Mouse (Mus musculus) forebrain, postnatal 0 days (tissue): ENCODE data around the gene Nsun7. TPM values are rescaled to one million over a fixed set of nuclear protein-coding genes. Genes with fewer than 3 reads are reported as not detected.
"Not testable (repeated sequence)": the region's sequence is repeated elsewhere in the genome, so short reads cannot be mapped to it uniquely, and the experiment has no call there.

Experiments used
- ATAC-seq: fragments of 200-750 bp; cut with Nextera tagmentation; 2 replicates; pipeline ENCODE4 v1.8.0; 2017; ENCODE audit warnings: mild to moderate bottlenecking, moderate library complexity
- DNase-seq: peaks from one replicate; pipeline ENCODE4 v3.0.0-alpha.2; 2015
- H3K27ac ChIP-seq: fragments of 300-500 bp; sonication (generic); 2 replicates; pipeline ENCODE4 v1.5.1; 2014; ENCODE audit warnings: low read depth, mild to moderate bottlenecking, antibody characterized with exemption, low read length, moderate library complexity, mixed read lengths
- H3K27me3 ChIP-seq: fragments of 300-500 bp; sonication (generic); 2 replicates; pipeline ENCODE4 v1.6.1; 2014; ENCODE audit warnings: mild to moderate bottlenecking, low read length, mixed read lengths; ENCODE audit not compliant: insufficient read depth
- H3K36me3 ChIP-seq: fragments of 300-500 bp; sonication (generic); 2 replicates; pipeline ENCODE4 v1.6.1; 2014; ENCODE audit warnings: mild to moderate bottlenecking, moderate library complexity; ENCODE audit not compliant: insufficient read depth
- H3K4me1 ChIP-seq: fragments of 300-500 bp; sonication (generic); 2 replicates; pipeline ENCODE4 v1.6.1; 2014; ENCODE audit warnings: antibody characterized with exemption; ENCODE audit not compliant: insufficient read depth
- H3K4me2 ChIP-seq: fragments of 300-500 bp; sonication (generic); 2 replicates; pipeline ENCODE4 v1.6.1; 2014; ENCODE audit warnings: low read depth, mild to moderate bottlenecking, moderate library complexity
- H3K4me3 ChIP-seq: fragments of 300-500 bp; sonication (generic); 2 replicates; pipeline ENCODE4 v1.5.1; 2014; ENCODE audit warnings: low read depth, low read length, mixed read lengths
- H3K9ac ChIP-seq: fragments of 300-500 bp; sonication (generic); 2 replicates; pipeline ENCODE4 v1.6.1; 2014; ENCODE audit warnings: mild to moderate bottlenecking
- H3K9me3 ChIP-seq: fragments of 300-500 bp; sonication (generic); 2 replicates; pipeline ENCODE4 v1.6.1; 2016; ENCODE audit warnings: low read length
- CTCF ChIP-seq: sonication (generic); IDR thresholded peaks from 2 replicates; pipeline ENCODE4 v1.5.1; 2016; ENCODE audit warnings: antibody characterized with exemption, control low read depth, low read depth
- WGBS: fragments of 180-500 bp; shearing (Covaris S2); extraction: QIAGEN DNeasy Blood & Tissue Kit; methylation state at CpG from one replicate; pipeline ENCODE4 v1.1.7; 2014; 5-methylcytosine and 5-hydroxymethylcytosine counted together
- polyA plus RNA-seq: library from polyadenylated mRNA; unstranded; fragments of >200 nt; fragmentation: Nextera tagmentation; extraction: Ambion mirVana; gene quantifications from 2 replicates; pipeline ENCODE4 v1.2.1, GENCODE M21; 2015
- total RNA-seq: library from RNA; depleted of rRNA; stranded (reverse); fragments of >200 nt; gene quantifications from 2 replicates; pipeline ENCODE4 v1.2.3, GENCODE M21; 2014

The Nsun7 gene
- total and polyA plus RNA-seq, 2 experiments from 2014 or later: 3.1 to 5.2 TPM

GRCm38 (mm10) chr5:66253219-66253618 is 6.5 kb upstream of the Nsun7 start:
- no peaks in the 10 kb centered on the region for H3K9me3 ChIP-seq
- WGBS: 57% methylated on average over 5 of the region's 5 CpGs
- DNase-seq (peak; percentile 49), ATAC-seq (no peak)
- peak; percentile 46 for TF ChIP-seq CTCF
- H3K4me1 ChIP-seq: no peaks in the 10 kb centered on the region
- no peak overlapping the region for H3K4me3 ChIP-seq
- H3K27ac ChIP-seq: no peak overlapping the region
- no peaks in the 10 kb centered on the region for H3K27me3 ChIP-seq
- no peak overlapping the region for H3K4me2 ChIP-seq
- no peaks in the 10 kb centered on the region for H3K36me3 ChIP-seq
- H3K9ac ChIP-seq: no peak overlapping the region

GRCm38 (mm10) chr5:66255044-66255443 is 4.7 kb upstream of the Nsun7 start:
- no peak overlapping the region for H3K4me3 ChIP-seq
- no peak overlapping the region for H3K4me2 ChIP-seq
- no peaks in the 10 kb centered on the region for H3K9me3 ChIP-seq
- no peak overlapping the region for H3K27ac ChIP-seq
- no peak for TF ChIP-seq CTCF
- ATAC-seq (no peak), DNase-seq (no peak)
- WGBS: 88% methylated on average over 10 of the region's 10 CpGs
- no peaks in the 10 kb centered on the region for H3K4me1 ChIP-seq
- no peaks in the 10 kb centered on the region for H3K36me3 ChIP-seq
- no peaks in the 10 kb centered on the region for H3K27me3 ChIP-seq
- no peak overlapping the region for H3K9ac ChIP-seq

- no peak for TF ChIP-seq CTCF
- ATAC-seq: no peak
- 57% methylated on average over 2 of the region's 2 CpGs for WGBS
Measured at GRCm38 (mm10) chr5:66259000-66259399, 697 bp upstream of the Nsun7 start.

GRCm38 (mm10) chr5:66259431-66259755 is 304 bp upstream of the Nsun7 start:
- not testable (repeated sequence) for DNase-seq, H3K27me3 ChIP-seq, H3K36me3 ChIP-seq, H3K4me1 ChIP-seq, H3K9me3 ChIP-seq
- Histone ChIP-seq H3K27ac (peak overlapping the region; percentile 69; the same call in 1 of the 2 replicates), H3K4me2 (peak overlapping the region; percentile 77), H3K9ac (peak overlapping the region; percentile 74), H3K4me3 (peak overlapping the region; percentile 60)
- 2% methylated on average over 5 of the region's 5 CpGs for WGBS
- ATAC-seq: peak; percentile 59; the same call in 1 of the 2 replicates

More at GRCm38 (mm10) chr5:66259000-66259399, 697 bp upstream of the Nsun7 start:
- Histone ChIP-seq H3K4me2 (no peak overlapping the region), H3K9ac (no peak overlapping the region), H3K4me1 (no peaks in the 10 kb centered on the region), H3K27me3 (no peaks in the 10 kb centered on the region), H3K4me3 (no peak overlapping the region), H3K27ac (no peak overlapping the region), H3K9me3 (no peaks in the 10 kb centered on the region), H3K36me3 (no peaks in the 10 kb centered on the region)
- DNase-seq: no peak

GRCm38 (mm10) chr5:66262475-66262874 is 2.8 kb downstream of the Nsun7 start:
- no peak overlapping the region for H3K4me2 ChIP-seq
- 89% methylated on average over 2 of the region's 2 CpGs for WGBS
- H3K36me3 ChIP-seq: no peaks in the 10 kb centered on the region
- no peak for ATAC-seq
- DNase-seq: no peak
- H3K27ac ChIP-seq: no peak overlapping the region
- no peaks in the 10 kb centered on the region for H3K9me3 ChIP-seq
- H3K4me1 ChIP-seq: no peaks in the 10 kb centered on the region
- H3K9ac ChIP-seq: no peak overlapping the region
- H3K4me3 ChIP-seq: no peak overlapping the region
- TF ChIP-seq CTCF: no peak
- no peaks in the 10 kb centered on the region for H3K27me3 ChIP-seq

- H3K9ac ChIP-seq: no peak overlapping the region
- no peaks in the 10 kb centered on the region for H3K4me1 ChIP-seq
- 31% methylated on average over 4 of the region's 4 CpGs for WGBS
- no peaks in the 10 kb centered on the region for H3K9me3 ChIP-seq
- ATAC-seq: no peak
- no peaks in the 10 kb centered on the region for H3K36me3 ChIP-seq
- peak; percentile 61 for DNase-seq
- no peak overlapping the region for H3K4me2 ChIP-seq
- TF ChIP-seq CTCF: peak; percentile 66
- no peaks in the 10 kb centered on the region for H3K27me3 ChIP-seq
- H3K4me3 ChIP-seq: no peak overlapping the region
- no peak overlapping the region for H3K27ac ChIP-seq
Measured at GRCm38 (mm10) chr5:66263398-66263797, 3.7 kb downstream of the Nsun7 start.

- DNase-seq: no peak
- H3K27ac ChIP-seq: no peak overlapping the region
- no peak for ATAC-seq
- no peaks in the 10 kb centered on the region for H3K4me1 ChIP-seq
- H3K9me3 ChIP-seq: no peaks in the 10 kb centered on the region
- no peaks in the 10 kb centered on the region for H3K27me3 ChIP-seq
- 81% methylated on average over 7 of the region's 7 CpGs for WGBS
- no peak overlapping the region for H3K4me2 ChIP-seq
- TF ChIP-seq CTCF: no peak
- no peak overlapping the region for H3K4me3 ChIP-seq
- no peak overlapping the region for H3K9ac ChIP-seq
- H3K36me3 ChIP-seq: no peaks in the 10 kb centered on the region; the same call in 1 of the 2 replicates
Measured at GRCm38 (mm10) chr5:66269616-66270015, 9.9 kb downstream of the Nsun7 start.

GRCm38 (mm10) chr5:66271141-66271540 is 11.4 kb downstream of the Nsun7 start:
- Histone ChIP-seq H3K27me3 (no peaks in the 10 kb centered on the region), H3K9me3 (no peaks in the 10 kb centered on the region), H3K4me3 (no peak overlapping the region), H3K36me3 (no peaks in the 10 kb centered on the region; the same call in 1 of the 2 replicates), H3K4me2 (no peak overlapping the region), H3K9ac (no peak overlapping the region), H3K27ac (no peak overlapping the region), H3K4me1 (no peaks in the 10 kb centered on the region)
- 51% methylated on average over 2 of the region's 2 CpGs for WGBS
- DNase-seq (no peak), ATAC-seq (no peak)
- no peak for TF ChIP-seq CTCF
